Comparison of ENCODE assay signal across 11 mouse cellular contexts in genomic region chr9:69442471-69443038, GRCm38 (mm10). TPM values are rescaled to one million over a fixed set of nuclear protein-coding genes. Genes with fewer than 3 reads are reported as not detected.
DNase-seq lines count a peak whose midpoint lies in the region; ATAC-seq lines count a peak whose summit lies in the region.
"Had no signal": no experiment of that assay in that cellular context is flagged by ENCODE, and none has a peak within 500 bp of the region (broad histone marks: within the 10 kb centered on the region; RNA-seq: fewer than 3 reads in every experiment).

No protein-coding gene starts in this region.

- no peak overlapping the region for H3K4me3 ChIP-seq in heart, embryonic 15.5 days
- no peak overlapping the region for H3K4me3 ChIP-seq in macrophage (ENCODE audit: inconsistent target)
- H3K4me3 ChIP-seq in forebrain, embryonic 10.5 days: no peak overlapping the region
- no peak overlapping the region for H3K4me3 ChIP-seq in hindbrain, embryonic 10.5 days
- H3K4me3 ChIP-seq: heart, embryonic 12.5 days; neural tube, embryonic 15.5 days had no signal

- 54% methylated on average over 6 of the region's 6 CpGs for WGBS in heart, embryonic 15.5 days
- WGBS in macrophage (ENCODE audit: missing documents): 11% methylated on average over 6 of the region's 6 CpGs
- WGBS in forebrain, embryonic 10.5 days: 85% methylated on average over 6 of the region's 6 CpGs
- 79% methylated on average over 6 of the region's 6 CpGs for WGBS in hindbrain, embryonic 10.5 days

- H3K27ac ChIP-seq in heart, embryonic 15.5 days: peak overlapping the region; percentile 47
- H3K27ac ChIP-seq in macrophage: peak overlapping the region; percentile 65
- no peak overlapping the region for H3K27ac ChIP-seq in forebrain, embryonic 10.5 days
- no peak overlapping the region for H3K27ac ChIP-seq in hindbrain, embryonic 10.5 days
- H3K27ac ChIP-seq: neural tube, embryonic 15.5 days had no signal

- H3K27me3 ChIP-seq in heart, embryonic 15.5 days: no peaks in the 10 kb centered on the region
- H3K27me3 ChIP-seq in forebrain, embryonic 10.5 days (ENCODE audit: poor library complexity, severe bottlenecking): no peaks in the 10 kb centered on the region
- H3K27me3 ChIP-seq in hindbrain, embryonic 10.5 days (ENCODE audit: insufficient read depth, poor library complexity, severe bottlenecking): no peaks in the 10 kb centered on the region
- H3K27me3 ChIP-seq: heart, embryonic 12.5 days; neural tube, embryonic 15.5 days had no signal

- peaks cover 11% of the 10 kb centered on the region for H3K4me1 ChIP-seq in heart, embryonic 15.5 days (replicated peaks)
- peaks cover 11% of the 10 kb centered on the region for H3K4me1 ChIP-seq in forebrain, embryonic 10.5 days
- H3K4me1 ChIP-seq in hindbrain, embryonic 10.5 days (replicated peaks): peaks cover 19% of the 10 kb centered on the region
- H3K4me1 ChIP-seq: neural tube, embryonic 15.5 days had no signal

- no peaks in the 10 kb centered on the region for H3K79me2 ChIP-seq in macrophage (ENCODE audit: inconsistent target)

- no peaks in the 10 kb centered on the region for H3K9me3 ChIP-seq in heart, embryonic 15.5 days (replicated peaks)
- no peaks in the 10 kb centered on the region for H3K9me3 ChIP-seq in forebrain, embryonic 10.5 days
- H3K9me3 ChIP-seq in hindbrain, embryonic 10.5 days: no peaks in the 10 kb centered on the region
- H3K9me3 ChIP-seq: heart, embryonic 12.5 days; neural tube, embryonic 15.5 days had no signal

- no peak overlapping the region for H3K9ac ChIP-seq in heart, embryonic 15.5 days
- H3K9ac ChIP-seq: heart, embryonic 12.5 days; neural tube, embryonic 15.5 days had no signal

- ATAC-seq in heart, embryonic 15.5 days (replicated peaks; ENCODE audit: insufficient number of reproducible peaks, insufficient read depth, low FRiP score, low read depth): no peak
- peak; percentile 76 for ATAC-seq in CD4-positive, CD25-positive, alpha-beta regulatory T cell, adult 4 months
- ATAC-seq in inflammation-experienced regulatory T-cells, adult 6 months: peak; percentile 70

- DNase-seq in heart, postnatal 14 days: no peak
- DNase-seq in forebrain, embryonic 10.5 days (ENCODE audit: extremely low spot score, low spot score): no peak
- DNase-seq in urinary bladder, postnatal 4 days (ENCODE audit: low spot score in 2 of 2): no peak
- no peak for DNase-seq in hindbrain, embryonic 10.5 days (ENCODE audit: low spot score)
- DNase-seq: layer of hippocampus, adult 9-11 months had no signal

- H3K4me2 ChIP-seq in heart, embryonic 15.5 days: no peak overlapping the region
- H3K4me2 ChIP-seq: heart, embryonic 12.5 days; neural tube, embryonic 15.5 days had no signal

- no peaks in the 10 kb centered on the region for H3K36me3 ChIP-seq in heart, embryonic 15.5 days
- H3K36me3 ChIP-seq in macrophage (ENCODE audit: inconsistent target): no peaks in the 10 kb centered on the region
- H3K36me3 ChIP-seq in forebrain, embryonic 10.5 days (replicated peaks): no peaks in the 10 kb centered on the region
- no peaks in the 10 kb centered on the region for H3K36me3 ChIP-seq in hindbrain, embryonic 10.5 days
- H3K36me3 ChIP-seq: heart, embryonic 12.5 days; neural tube, embryonic 15.5 days had no signal

- intact Hi-C loops in heart, postnatal 14 days (cut with DNase I): loop anchor here (5.0 kb wide), 1 partner anchor 35 kb away; no protein-coding TSS in a partner anchor

RNA-seq across cellular contexts. Expression of gene Anxa2, which starts 10.9 kb away (rescaled TPM):
- polyA plus RNA-seq in heart, embryonic 15.5 days (2015; fragmentation: Nextera tagmentation; extraction: Ambion mirVana): 544 and 629 TPM in 2 replicates
- total RNA-seq in heart, postnatal 14 days (2021): 100 to 1,000 TPM; 119 to 146 TPM
- polyA plus RNA-seq in CD4-positive, CD25-positive, alpha-beta regulatory T cell, adult 4 months (2017; shearing (Covaris generic)): 100 to 1,000 TPM in 1 of 2 experiments, 10 to 100 TPM in 1; 95.7 to 127 TPM
- polyA plus RNA-seq in inflammation-experienced regulatory T-cells, adult 6 months (2017; shearing (Covaris generic)): 100 to 1,000 TPM; 114 to 717 (median 120) TPM
- 100 to 1,000 TPM in 17 of 26 experiments, 10 to 100 TPM in 9; 47.0 to 591 (median 124) TPM for total RNA-seq in macrophage (2018; cell fraction: chromatin; rRNA removed)
- total RNA-seq in macrophage (2018; cell fraction: cytosol; rRNA removed): 100 to 1,000 TPM; 316 to 618 (median 423) TPM
- total RNA-seq in macrophage (2018; cell fraction: nucleus; rRNA removed): 100 to 1,000 TPM in 21 of 26 experiments, 10 to 100 TPM in 5; 78.5 to 393 (median 125) TPM
- polyA plus RNA-seq in macrophage (2018): 379 to 759 TPM (median 732 TPM) in 3 replicates
- polyA plus RNA-seq in forebrain, embryonic 10.5 days (2016; fragmentation: Nextera tagmentation; extraction: Ambion mirVana): 91.9 and 100 TPM in 2 replicates
- polyA plus RNA-seq in hindbrain, embryonic 10.5 days (2016; fragmentation: Nextera tagmentation; extraction: Ambion mirVana): 146 and 230 TPM in 2 replicates

RNA-seq across cellular contexts. Expression of gene Ice2, which starts 44.8 kb away (rescaled TPM):
- polyA plus RNA-seq in heart, embryonic 15.5 days (2015; fragmentation: Nextera tagmentation; extraction: Ambion mirVana): 11.0 and 11.5 TPM in 2 replicates
- 1 to 10 TPM; 8.6 to 8.8 TPM for total RNA-seq in heart, postnatal 14 days (2021)
- polyA plus RNA-seq in CD4-positive, CD25-positive, alpha-beta regulatory T cell, adult 4 months (2017; shearing (Covaris generic)): 10 to 100 TPM; 24.5 to 31.2 TPM
- 10 to 100 TPM; 11.1 to 22.0 (median 21.5) TPM for polyA plus RNA-seq in inflammation-experienced regulatory T-cells, adult 6 months (2017; shearing (Covaris generic))
- total RNA-seq in macrophage (2018; cell fraction: chromatin; rRNA removed): 10 to 100 TPM in 25 of 26 experiments, 1 to 10 TPM in 1; 8.4 to 55.0 (median 30.2) TPM
- 1 to 10 TPM; 1.8 to 7.4 (median 4.9) TPM for total RNA-seq in macrophage (2018; cell fraction: cytosol; rRNA removed)
- 10 to 100 TPM in 23 of 26 experiments, 1 to 10 TPM in 3; 9.3 to 53.3 (median 18.7) TPM for total RNA-seq in macrophage (2018; cell fraction: nucleus; rRNA removed)
- polyA plus RNA-seq in macrophage (2018): 5.1 to 7.0 TPM (median 5.6 TPM) in 3 replicates
- polyA plus RNA-seq in forebrain, embryonic 10.5 days (2016; fragmentation: Nextera tagmentation; extraction: Ambion mirVana): 21.1 and 22.0 TPM in 2 replicates
- polyA plus RNA-seq in hindbrain, embryonic 10.5 days (2016; fragmentation: Nextera tagmentation; extraction: Ambion mirVana): 15.9 and 20.1 TPM in 2 replicates

Comparison
In these comparisons a context has a peak if more than half of its experiments do, and no peak if none do; other contexts are left out.
1. H3K27ac ChIP-seq: peak in heart, embryonic 15.5 days (single experiment) and macrophage (single experiment); none in forebrain, embryonic 10.5 days (single experiment) and hindbrain, embryonic 10.5 days (single experiment).